8 mouse cellular contexts compared by ENCODE assay signal in genomic region chr13:28663459-28663858, GRCm38 (mm10).
A peak's percentile ranks its signal among the peaks of the same experiment; 100 is the strongest.
DNase-seq lines count a peak whose midpoint lies in the region; ATAC-seq lines count a peak whose summit lies in the region.

No protein-coding gene starts in this region.

- H3K9me3 ChIP-seq in limb, embryonic 10.5 days (replicated peaks): no peaks in the 10 kb centered on the region

- WGBS in limb, embryonic 10.5 days: 4% methylated on average over 5 of the region's 5 CpGs

- H3K36me3 ChIP-seq in limb, embryonic 10.5 days: no peaks in the 10 kb centered on the region

- peak; percentile 4 for DNase-seq in cerebellum, adult 9-11 months
- no peak for DNase-seq in cerebellum, adult 11 months
- peak; percentile 62 for DNase-seq in adrenal gland, adult 2 months
- DNase-seq in heart, postnatal 10 days: peak; percentile 35 to 36
- DNase-seq in limb, embryonic 10.5 days (ENCODE audit: low spot score): peak; percentile 42

- peaks cover 75% of the 10 kb centered on the region for H3K4me1 ChIP-seq in limb, embryonic 10.5 days

- H3K27me3 ChIP-seq in limb, embryonic 10.5 days (ENCODE audit: low read depth, poor library complexity, severe bottlenecking): no peaks in the 10 kb centered on the region

- no peak overlapping the region for H3K4me3 ChIP-seq in limb, embryonic 10.5 days

- no peak for ATAC-seq in megakaryocyte, adult 5-6 weeks (ENCODE audit: poor library complexity, severe bottlenecking)
- ATAC-seq in monocyte, adult 5-6 weeks (replicated peaks; ENCODE audit: insufficient number of reproducible peaks, low FRiP score, low TSS enrichment, poor library complexity, severe bottlenecking): no peak
- no peak for ATAC-seq in activated CD4-positive, CD25-positive, alpha-beta regulatory T cell, adult 4 months

- intact Hi-C loops in heart, postnatal 10 days (cut with DNase I): no loop called here

- H3K27ac ChIP-seq in limb, embryonic 10.5 days: peak overlapping the region; percentile 61; the same call in 1 of the 2 replicates
